Mouse (Mus musculus) stomach, embryonic 15.5 days (tissue): ENCODE data around the gene Ptpra. TPM values are rescaled to one million over a fixed set of nuclear protein-coding genes. Genes with fewer than 3 reads are reported as not detected.

Experiments used
- ATAC-seq: fragments of 200-750 bp; cut with Nextera tagmentation; 2 replicates; pipeline ENCODE4 v1.8.0; 2017; ENCODE audit warnings: low read depth, moderate number of reproducible peaks, moderate TSS enrichment; ENCODE audit not compliant: insufficient read depth, low FRiP score
- H3K27ac ChIP-seq: fragments of 300-500 bp; sonication (generic); 2 replicates; pipeline ENCODE4 v1.5.1; 2015; ENCODE audit warnings: mild to moderate bottlenecking, inconsistent platforms
- H3K27me3 ChIP-seq: fragments of 300-500 bp; sonication (generic); replicated peaks from 2 replicates; pipeline ENCODE4 v1.6.1; 2015; ENCODE audit warnings: inconsistent platforms
- H3K36me3 ChIP-seq: fragments of 300-500 bp; sonication (generic); 2 replicates; pipeline ENCODE4 v1.6.1; 2015; ENCODE audit warnings: inconsistent platforms
- H3K4me1 ChIP-seq: fragments of 300-500 bp; sonication (generic); 2 replicates; pipeline ENCODE4 v1.6.1; 2015; ENCODE audit warnings: inconsistent platforms
- H3K4me2 ChIP-seq: fragments of 300-500 bp; sonication (generic); 2 replicates; pipeline ENCODE4 v1.6.1; 2015; ENCODE audit warnings: mild to moderate bottlenecking, inconsistent platforms
- H3K4me3 ChIP-seq: fragments of 300-500 bp; sonication (generic); replicated peaks from 2 replicates; pipeline ENCODE4 v1.5.1; 2015; ENCODE audit warnings: inconsistent platforms
- H3K9ac ChIP-seq: fragments of 300-500 bp; sonication (generic); 2 replicates; pipeline ENCODE4 v1.6.1; 2015; ENCODE audit warnings: inconsistent platforms
- H3K9me3 ChIP-seq: fragments of 300-500 bp; sonication (generic); 2 replicates; pipeline ENCODE4 v1.6.1; 2016; ENCODE audit warnings: inconsistent platforms
- WGBS: fragments of 180-500 bp; shearing (Covaris S2); methylation state at CpG from one replicate; pipeline ENCODE4 v1.1.7; 2015; 5-methylcytosine and 5-hydroxymethylcytosine counted together
- polyA plus RNA-seq: library from polyadenylated mRNA; unstranded; fragments of >200 nt; fragmentation: Nextera tagmentation; extraction: Ambion mirVana; gene quantifications from 2 replicates; pipeline ENCODE4 v1.2.1, GENCODE M21; 2015

Gene Ptpra
- polyA plus RNA-seq, 1 experiment from 2014 or later: 85.2 TPM

GRCm38 (mm10) chr2:130583902-130584560 is 134.0 kb downstream of the Ptpra start:
- no peak overlapping the region for H3K27ac ChIP-seq
- H3K27me3 ChIP-seq: peaks cover 40% of the 10 kb centered on the region
- no peak for ATAC-seq
- no peaks in the 10 kb centered on the region for H3K36me3 ChIP-seq
- no peak overlapping the region for H3K4me3 ChIP-seq
- H3K9me3 ChIP-seq: no peaks in the 10 kb centered on the region
- no peak overlapping the region for H3K4me2 ChIP-seq
- 72% methylated on average over 10 of the region's 10 CpGs for WGBS
- H3K4me1 ChIP-seq: peaks cover 14% of the 10 kb centered on the region
- H3K9ac ChIP-seq: no peak overlapping the region

GRCm38 (mm10) chr2:130586016-130586415 is 135.9 kb downstream of the Ptpra start:
- no peak for ATAC-seq
- Histone ChIP-seq H3K4me2 (no peak overlapping the region), H3K4me3 (no peak overlapping the region), H3K27ac (no peak overlapping the region), H3K36me3 (peaks cover 7% of the 10 kb centered on the region; the same call in 1 of the 2 replicates), H3K27me3 (peaks cover 20% of the 10 kb centered on the region), H3K4me1 (peaks cover 2% of the 10 kb centered on the region; the same call in 1 of the 2 replicates), H3K9ac (no peak overlapping the region), H3K9me3 (no peaks in the 10 kb centered on the region)
- WGBS: 78% methylated on average over 6 of the region's 6 CpGs

GRCm38 (mm10) chr2:130588373-130588772 is 138.3 kb downstream of the Ptpra start:
- H3K9ac ChIP-seq: no peak overlapping the region
- WGBS: 70% methylated on average over 2 of the region's 2 CpGs
- H3K4me1 ChIP-seq: no peaks in the 10 kb centered on the region
- no peaks in the 10 kb centered on the region for H3K9me3 ChIP-seq
- H3K27me3 ChIP-seq: no peaks in the 10 kb centered on the region
- no peak overlapping the region for H3K4me2 ChIP-seq
- no peak overlapping the region for H3K4me3 ChIP-seq
- no peak for ATAC-seq
- no peak overlapping the region for H3K27ac ChIP-seq
- peaks cover 13% of the 10 kb centered on the region; the same call in 1 of the 2 replicates for H3K36me3 ChIP-seq

- no peaks in the 10 kb centered on the region for H3K4me1 ChIP-seq
- H3K9me3 ChIP-seq: no peaks in the 10 kb centered on the region
- H3K4me2 ChIP-seq: no peak overlapping the region
- no peak for ATAC-seq
- peaks cover 13% of the 10 kb centered on the region; the same call in 1 of the 2 replicates for H3K36me3 ChIP-seq
- H3K27ac ChIP-seq: no peak overlapping the region
- H3K4me3 ChIP-seq: no peak overlapping the region
- no peaks in the 10 kb centered on the region for H3K27me3 ChIP-seq
- H3K9ac ChIP-seq: no peak overlapping the region
- 62% methylated on average over 4 of the region's 4 CpGs for WGBS
Measured at GRCm38 (mm10) chr2:130589157-130589556, 139.1 kb downstream of the Ptpra start.

GRCm38 (mm10) chr2:130589761-130590160 is 139.7 kb downstream of the Ptpra start:
- Histone ChIP-seq H3K27ac (no peak overlapping the region), H3K27me3 (no peaks in the 10 kb centered on the region), H3K36me3 (peaks cover 13% of the 10 kb centered on the region; the same call in 1 of the 2 replicates), H3K4me1 (no peaks in the 10 kb centered on the region), H3K4me3 (no peak overlapping the region), H3K9ac (no peak overlapping the region), H3K4me2 (no peak overlapping the region), H3K9me3 (no peaks in the 10 kb centered on the region)
- WGBS: 77% methylated on average over 2 of the region's 2 CpGs
- ATAC-seq: no peak

GRCm38 (mm10) chr2:130591016-130591415 is 140.9 kb downstream of the Ptpra start:
- Histone ChIP-seq H3K4me3 (no peak overlapping the region), H3K9me3 (no peaks in the 10 kb centered on the region), H3K27ac (no peak overlapping the region), H3K9ac (no peak overlapping the region), H3K4me2 (no peak overlapping the region), H3K36me3 (peaks cover 17% of the 10 kb centered on the region; the same call in 1 of the 2 replicates), H3K27me3 (no peaks in the 10 kb centered on the region), H3K4me1 (no peaks in the 10 kb centered on the region)
- ATAC-seq: no peak
- WGBS: 95% methylated on average over 2 of the region's 2 CpGs

- WGBS: 83% methylated on average over 1 of the region's 1 CpGs
- Histone ChIP-seq H3K27ac (no peak overlapping the region), H3K9ac (no peak overlapping the region), H3K27me3 (no peaks in the 10 kb centered on the region), H3K9me3 (no peaks in the 10 kb centered on the region), H3K4me3 (no peak overlapping the region), H3K4me2 (no peak overlapping the region), H3K4me1 (no peaks in the 10 kb centered on the region), H3K36me3 (peaks cover 37% of the 10 kb centered on the region)
- no peak for ATAC-seq
Measured at GRCm38 (mm10) chr2:130595596-130595995, 145.5 kb downstream of the Ptpra start.

- no peak overlapping the region for H3K27ac ChIP-seq
- WGBS: 10% methylated on average over 1 of the region's 1 CpGs
- no peak overlapping the region for H3K4me2 ChIP-seq
- no peak overlapping the region for H3K4me3 ChIP-seq
- H3K9ac ChIP-seq: no peak overlapping the region
- H3K9me3 ChIP-seq: no peaks in the 10 kb centered on the region
- ATAC-seq: no peak
- H3K36me3 ChIP-seq: peaks cover 28% of the 10 kb centered on the region
- H3K27me3 ChIP-seq: no peaks in the 10 kb centered on the region
- no peaks in the 10 kb centered on the region for H3K4me1 ChIP-seq
Measured at GRCm38 (mm10) chr2:130597601-130598010, 147.5 kb downstream of the Ptpra start.

GRCm38 (mm10) chr2:130598399-130598798 is 148.3 kb downstream of the Ptpra start:
- Histone ChIP-seq H3K4me2 (no peak overlapping the region), H3K36me3 (peaks cover 34% of the 10 kb centered on the region)

GRCm38 (mm10) chr2:130602195-130602594 is 152.1 kb downstream of the Ptpra start:
- H3K4me3 ChIP-seq: no peak overlapping the region
- H3K9ac ChIP-seq: no peak overlapping the region
- H3K27ac ChIP-seq: no peak overlapping the region
- H3K4me1 ChIP-seq: no peaks in the 10 kb centered on the region
- H3K27me3 ChIP-seq: no peaks in the 10 kb centered on the region
- no peak overlapping the region for H3K4me2 ChIP-seq
- H3K36me3 ChIP-seq: peaks cover 24% of the 10 kb centered on the region
- no peak for ATAC-seq
- 84% methylated on average over 4 of the region's 4 CpGs for WGBS
- H3K9me3 ChIP-seq: no peaks in the 10 kb centered on the region

More at GRCm38 (mm10) chr2:130598399-130598798, 148.3 kb downstream of the Ptpra start:
- WGBS: 72% methylated on average over 3 of the region's 3 CpGs
- no peak overlapping the region for H3K27ac ChIP-seq
- no peak overlapping the region for H3K4me3 ChIP-seq
- no peak overlapping the region for H3K9ac ChIP-seq
- ATAC-seq: no peak
- no peaks in the 10 kb centered on the region for H3K27me3 ChIP-seq
- no peaks in the 10 kb centered on the region for H3K4me1 ChIP-seq
- no peaks in the 10 kb centered on the region for H3K9me3 ChIP-seq
